Mouse (Mus musculus) small intestine, adult 2 months (tissue): ENCODE results near the gene Nrf1. TPM values are rescaled to one million over a fixed set of nuclear protein-coding genes. Genes with fewer than 3 reads are reported as not detected.

ENCODE experiments used
- H3K27ac ChIP-seq: fragments of 200-500 bp; 2 replicates; pipeline ENCODE4 v1.5.1; 2012; ENCODE audit warnings: low read depth, low read length, control low read depth, inconsistent platforms; ENCODE audit not compliant: insufficient read depth
- H3K27me3 ChIP-seq: fragments of 200-500 bp; 2 replicates; pipeline ENCODE4 v1.6.1; 2012; ENCODE audit warnings: mild to moderate bottlenecking, moderate library complexity, low read length, inconsistent platforms; ENCODE audit not compliant: control insufficient read depth, insufficient read depth
- H3K36me3 ChIP-seq: fragments of 200-500 bp; 2 replicates; pipeline ENCODE4 v1.6.1; 2012; ENCODE audit warnings: mild to moderate bottlenecking, low read length, control low read depth, inconsistent platforms; ENCODE audit not compliant: control insufficient read depth, insufficient read depth
- H3K4me1 ChIP-seq: fragments of 200-500 bp; 2 replicates; pipeline ENCODE4 v1.6.1; 2012; ENCODE audit warnings: low read length, inconsistent platforms, mixed read lengths; ENCODE audit not compliant: control insufficient read depth, insufficient read depth, insufficient read length
- H3K4me3 ChIP-seq: fragments of 200-500 bp; 2 replicates; pipeline ENCODE4 v1.5.1; 2012; ENCODE audit warnings: low read depth, mild to moderate bottlenecking, control low read depth, inconsistent platforms, low read length, moderate library complexity
- CTCF ChIP-seq: fragments of 200-500 bp; IDR thresholded peaks from 2 replicates; pipeline ENCODE4 v1.5.1; 2012; ENCODE audit warnings: low read depth, mild to moderate bottlenecking, control low read depth, inconsistent platforms, low read length, moderate library complexity, mixed read lengths; ENCODE audit not compliant: insufficient replicate concordance, insufficient read length; ENCODE audit errors: extremely low read depth
- POLR2A ChIP-seq: fragments of 200-500 bp; IDR thresholded peaks from 2 replicates; pipeline ENCODE4 v1.6.1; 2012; ENCODE audit warnings: low read depth, mild to moderate bottlenecking, control low read depth, inconsistent platforms, low read length, moderate library complexity
- WGBS: fragments of 180-500 bp; shearing (Covaris S2); methylation state at CpG from one replicate; pipeline ENCODE4 v1.1.7; 2018; 5-methylcytosine and 5-hydroxymethylcytosine counted together
- polyA plus RNA-seq: library from polyadenylated mRNA; depleted of rRNA; stranded (reverse); fragments of >200 nt; gene quantifications from 2 replicates; pipeline ENCODE4 v1.2.3, GENCODE M21; 2012

The Nrf1 gene
- polyA plus RNA-seq, 1 experiment: 21.6 TPM

DNA sequence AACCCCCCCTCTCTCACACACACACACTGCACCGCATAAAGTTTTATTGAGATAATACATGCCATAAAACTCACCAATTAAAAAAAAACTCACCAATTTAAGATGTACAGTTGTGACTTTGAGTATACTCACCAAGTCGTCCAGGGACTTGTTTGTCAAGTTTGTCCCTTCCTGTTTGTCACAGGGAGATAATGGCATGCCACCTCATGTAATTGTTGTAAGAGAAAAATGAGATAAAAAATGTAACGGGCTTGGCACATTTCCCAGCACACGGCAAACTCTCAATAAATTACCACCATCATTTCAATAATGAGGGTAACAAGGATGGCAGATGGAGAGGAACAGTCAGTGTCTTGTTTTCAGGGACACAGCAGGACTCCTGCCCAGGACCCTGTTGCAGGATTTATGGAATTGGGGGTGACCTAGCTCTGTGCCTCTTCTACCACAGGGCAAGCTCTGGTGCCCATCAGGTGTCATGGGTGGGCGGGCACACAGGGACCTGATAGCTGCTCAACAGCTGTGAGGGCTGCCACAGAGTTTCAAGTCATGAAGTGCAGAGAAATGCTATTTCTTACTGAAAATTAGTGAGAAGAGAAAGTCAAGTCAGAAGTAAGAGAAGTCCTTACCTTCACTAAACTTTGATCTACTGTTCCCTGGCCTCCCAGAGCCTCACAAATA lies 33.5 kb upstream of the Nrf1 start:
- H3K4me1 ChIP-seq: no peaks in the 10 kb centered on the region
- no peaks in the 10 kb centered on the region for H3K27me3 ChIP-seq
- 27% methylated on average over 5 of the region's 5 CpGs for WGBS
- no peak overlapping the region for H3K4me3 ChIP-seq
- TF ChIP-seq CTCF (no peak), POLR2A (no peak)
- H3K36me3 ChIP-seq: no peaks in the 10 kb centered on the region
- no peak overlapping the region for H3K27ac ChIP-seq

GRCm38 (mm10) chr6:30021241-30021640 lies 26.5 kb upstream of the Nrf1 start:
- WGBS: 74% methylated on average over 1 of the region's 1 CpGs
- H3K27me3 ChIP-seq: no peaks in the 10 kb centered on the region
- no peaks in the 10 kb centered on the region for H3K36me3 ChIP-seq
- no peak overlapping the region for H3K27ac ChIP-seq
- H3K4me1 ChIP-seq: no peaks in the 10 kb centered on the region
- no peak overlapping the region for H3K4me3 ChIP-seq
- TF ChIP-seq CTCF: no peak
- TF ChIP-seq POLR2A: no peak

DNA sequence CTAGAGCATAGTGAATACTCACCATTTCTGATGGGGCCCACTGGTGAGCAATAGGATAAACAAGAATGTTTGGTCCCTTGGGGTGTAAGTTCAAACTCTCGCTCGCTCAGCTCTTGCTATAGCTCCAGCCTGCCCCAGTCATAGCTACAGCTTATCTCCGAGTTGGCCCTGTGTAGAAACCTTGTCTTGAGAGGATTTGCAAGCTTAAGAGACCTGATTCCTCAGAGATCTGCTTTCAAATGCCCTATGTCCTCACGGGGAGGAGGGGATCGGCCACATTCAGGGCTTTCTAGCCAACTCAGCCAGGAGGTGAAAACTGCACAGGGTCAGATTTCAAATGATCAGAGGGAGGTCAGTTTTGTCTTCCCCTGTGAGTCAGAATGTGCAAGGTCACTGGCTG lies 26.1 kb upstream of the Nrf1 start:
- no peak for TF ChIP-seq POLR2A
- no peak for TF ChIP-seq CTCF
- H3K4me3 ChIP-seq: no peak overlapping the region
- no peaks in the 10 kb centered on the region for H3K36me3 ChIP-seq
- peaks cover under 1% of the 10 kb centered on the region; the same call in 1 of the 2 replicates for H3K4me1 ChIP-seq
- H3K27ac ChIP-seq: no peak overlapping the region
- WGBS: 87% methylated on average over 5 of the region's 5 CpGs
- no peaks in the 10 kb centered on the region for H3K27me3 ChIP-seq

GRCm38 (mm10) chr6:30026799-30027198 lies 21.0 kb upstream of the Nrf1 start:
- 15% methylated on average over 10 of the region's 10 CpGs for WGBS

GRCm38 (mm10) chr6:30028358-30028757 lies 19.4 kb upstream of the Nrf1 start:
- 84% methylated on average over 4 of the region's 4 CpGs for WGBS
- Histone ChIP-seq H3K36me3 (no peaks in the 10 kb centered on the region), H3K4me3 (no peak overlapping the region), H3K27me3 (no peaks in the 10 kb centered on the region), H3K4me1 (peaks cover 3% of the 10 kb centered on the region; the same call in 1 of the 2 replicates), H3K27ac (no peak overlapping the region)
- no peak for TF ChIP-seq CTCF
- TF ChIP-seq POLR2A: no peak

More at GRCm38 (mm10) chr6:30026799-30027198, 21.0 kb upstream of the Nrf1 start:
- H3K27me3 ChIP-seq: no peaks in the 10 kb centered on the region
- H3K4me1 ChIP-seq: peaks cover 3% of the 10 kb centered on the region; the same call in 1 of the 2 replicates
- no peaks in the 10 kb centered on the region for H3K36me3 ChIP-seq
- TF ChIP-seq CTCF (no peak), POLR2A (no peak)
- no peak overlapping the region for H3K27ac ChIP-seq
- H3K4me3 ChIP-seq: peak overlapping the region; percentile 9; the same call in 1 of the 2 replicates

GRCm38 (mm10) chr6:30035112-30035511 lies 12.7 kb upstream of the Nrf1 start:
- 47% methylated on average over 4 of the region's 4 CpGs for WGBS
- no peaks in the 10 kb centered on the region for H3K36me3 ChIP-seq
- H3K4me1 ChIP-seq: no peaks in the 10 kb centered on the region
- H3K27ac ChIP-seq: no peak overlapping the region
- no peak for TF ChIP-seq POLR2A
- TF ChIP-seq CTCF: no peak
- H3K4me3 ChIP-seq: no peak overlapping the region
- H3K27me3 ChIP-seq: no peaks in the 10 kb centered on the region

DNA sequence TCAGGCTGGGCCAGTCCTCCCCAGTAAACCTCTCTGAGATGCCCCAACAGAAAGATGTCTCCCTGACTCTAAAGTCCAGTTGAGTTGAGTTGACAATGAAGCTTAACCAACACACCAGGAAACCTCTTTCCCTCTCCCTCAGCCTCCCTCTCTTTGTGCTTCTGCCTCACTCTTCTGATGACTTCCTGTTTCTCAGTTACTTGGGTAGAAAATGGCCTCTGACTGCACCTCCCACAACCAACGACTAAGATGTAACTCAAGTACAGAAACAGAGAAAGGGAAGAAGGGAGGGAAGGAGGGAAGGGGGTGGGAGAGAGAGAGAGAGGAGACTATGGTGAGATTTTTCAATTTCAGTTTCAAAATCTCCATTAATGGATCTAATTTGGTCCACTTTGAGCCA lies 6.3 kb upstream of the Nrf1 start:
- no peaks in the 10 kb centered on the region for H3K36me3 ChIP-seq

More for the DNA sequence above, 6.3 kb upstream of the Nrf1 start:
- Histone ChIP-seq H3K4me3 (no peak overlapping the region), H3K27ac (no peak overlapping the region), H3K27me3 (no peaks in the 10 kb centered on the region), H3K4me1 (no peaks in the 10 kb centered on the region)
- no peak for TF ChIP-seq CTCF
- no peak for TF ChIP-seq POLR2A
- WGBS: 12% methylated on average over 1 of the region's 1 CpGs
